In the genomic region with DNA sequence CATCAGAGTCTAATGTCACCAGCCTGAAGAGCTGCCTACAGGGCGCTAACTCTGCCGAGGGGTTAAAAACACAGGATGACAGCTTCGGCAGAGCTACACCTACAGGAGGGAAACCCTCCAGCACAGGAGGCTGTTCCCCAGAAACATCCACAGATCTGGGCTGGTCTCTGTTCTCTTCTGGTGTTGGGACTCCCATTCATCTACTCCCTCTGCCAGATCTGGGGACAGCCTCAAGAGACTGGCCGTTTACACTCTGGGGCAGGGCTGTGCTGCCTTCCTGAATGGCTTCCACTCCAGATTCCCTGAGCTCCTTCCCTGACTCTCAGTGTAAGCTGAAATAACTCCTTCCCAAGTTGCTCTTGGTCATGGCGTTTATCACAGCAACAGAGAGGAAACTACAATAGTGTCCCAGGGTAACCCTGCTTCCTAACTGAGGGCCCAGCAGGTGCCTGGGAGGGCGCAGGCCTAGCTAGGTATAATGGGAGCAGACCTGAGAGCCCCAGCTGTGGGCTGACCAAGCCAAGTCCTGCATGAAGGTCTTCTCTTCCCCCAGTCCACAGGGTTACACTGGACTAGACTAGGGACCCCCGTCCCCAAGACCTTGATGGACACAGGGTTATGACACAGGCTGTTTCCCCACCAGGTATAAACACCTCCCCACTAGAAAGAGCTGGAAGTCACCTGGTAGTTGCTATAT, we compare ENCODE assay signal across 8 mouse cellular contexts. TPM values are rescaled to one million over a fixed set of nuclear protein-coding genes. Genes with fewer than 3 reads are reported as not detected.
DNase-seq lines count a peak whose midpoint lies in the region; ATAC-seq and TF ChIP-seq lines count a peak whose summit lies in the region.

No protein-coding gene starts in this region.

- TF ChIP-seq POLR2A in cerebellum, adult 2 months (IDR thresholded peaks at IDR 0.05; ENCODE audit: borderline replicate concordance, insufficient read depth, low read length), result no peak
- TF ChIP-seq POLR2A in spleen, adult 2 months (IDR thresholded peaks at IDR 0.05; ENCODE audit: low read depth, low read length), result no peak

- H3K36me3 ChIP-seq in spleen, adult 2 months (ENCODE audit: control insufficient read depth, insufficient read depth, low read length), result peaks cover 4% of the 10 kb centered on the region; the same call in 1 of the 2 replicates
- H3K36me3 ChIP-seq in liver, embryonic 11.5 days (ENCODE audit: control insufficient read depth, insufficient read depth, low read length), result peaks cover 2% of the 10 kb centered on the region; the same call in 1 of the 2 replicates
- no peaks in the 10 kb centered on the region for H3K36me3 ChIP-seq in stomach, embryonic 16.5 days (ENCODE audit: control insufficient read depth, insufficient read depth, low read length)

- H3K27me3 ChIP-seq in cerebellum, adult 2 months (ENCODE audit: control insufficient read depth, insufficient read depth, low read length), result no peaks in the 10 kb centered on the region
- no peaks in the 10 kb centered on the region for H3K27me3 ChIP-seq in spleen, adult 2 months (ENCODE audit: control insufficient read depth, insufficient read depth, low read length)
- H3K27me3 ChIP-seq in liver, embryonic 11.5 days (replicated peaks; ENCODE audit: control insufficient read depth, insufficient read depth, low read length), result no peaks in the 10 kb centered on the region
- no peaks in the 10 kb centered on the region for H3K27me3 ChIP-seq in stomach, embryonic 16.5 days (ENCODE audit: control insufficient read depth, insufficient read depth, low read length)

- H3K9ac ChIP-seq in liver, embryonic 11.5 days (ENCODE audit: low read depth, low read length), result peak overlapping the region; percentile 53
- H3K9ac ChIP-seq in stomach, embryonic 16.5 days (ENCODE audit: low read length), result peak overlapping the region; percentile 77

- H3K27ac ChIP-seq in cerebellum, adult 2 months (ENCODE audit: insufficient read depth, low read length), result peak overlapping the region; percentile 57
- no peak overlapping the region for H3K27ac ChIP-seq in spleen, adult 2 months (ENCODE audit: insufficient read depth, low read length)
- H3K27ac ChIP-seq in liver, embryonic 11.5 days (ENCODE audit: low read depth, low read length), result peak overlapping the region; percentile 32; the same call in 1 of the 2 replicates
- H3K27ac ChIP-seq in stomach, embryonic 16.5 days (ENCODE audit: low read length), result peak overlapping the region; percentile 65

- WGBS in cerebellum, adult 2 months, result 25% methylated on average over 7 of the region's 7 CpGs
- WGBS in spleen, adult 2 months, result 36% methylated on average over 7 of the region's 7 CpGs
- 24% methylated on average over 7 of the region's 7 CpGs for WGBS in liver, embryonic 11.5 days
- 22% methylated on average over 7 of the region's 7 CpGs for WGBS in stomach, embryonic 16.5 days

- peak; percentile 37; the same call in 1 of the 2 replicates for ATAC-seq in liver, embryonic 11.5 days (replicated peaks; ENCODE audit: low FRiP score)
- ATAC-seq in stomach, embryonic 16.5 days (ENCODE audit: insufficient read depth, low FRiP score), result no peak; the same call in 1 of the 2 replicates

- peak overlapping the region; percentile 80 for H3K4me3 ChIP-seq in cerebellum, adult 2 months (replicated peaks; ENCODE audit: insufficient read depth, low read depth, low read length)
- peak overlapping the region; percentile 45; the same call in 1 of the 2 replicates for H3K4me3 ChIP-seq in spleen, adult 2 months (ENCODE audit: extremely low read depth, insufficient read depth, insufficient read length)
- H3K4me3 ChIP-seq in liver, embryonic 11.5 days (ENCODE audit: low read depth, low read length), result peak overlapping the region; percentile 52
- peak overlapping the region; percentile 61 for H3K4me3 ChIP-seq in stomach, embryonic 16.5 days (replicated peaks; ENCODE audit: low read length)

- peak overlapping the region; percentile 88 for H3K4me2 ChIP-seq in liver, embryonic 11.5 days
- peak overlapping the region; percentile 92 for H3K4me2 ChIP-seq in stomach, embryonic 16.5 days (ENCODE audit: low read depth, low read length)

- peaks cover 4% of the 10 kb centered on the region for H3K4me1 ChIP-seq in cerebellum, adult 2 months (ENCODE audit: control insufficient read depth, insufficient read depth, low read length)
- peaks cover 8% of the 10 kb centered on the region; the same call in 1 of the 2 replicates for H3K4me1 ChIP-seq in spleen, adult 2 months (ENCODE audit: control insufficient read depth, insufficient read depth, insufficient read length)
- peaks cover 32% of the 10 kb centered on the region for H3K4me1 ChIP-seq in liver, embryonic 11.5 days (replicated peaks; ENCODE audit: control insufficient read depth, insufficient read depth, low read length)
- H3K4me1 ChIP-seq in stomach, embryonic 16.5 days (ENCODE audit: control insufficient read depth, insufficient read depth, low read length), result peaks cover 43% of the 10 kb centered on the region

- no peak for TF ChIP-seq CTCF in cerebellum, adult 2 months (IDR thresholded peaks at IDR 0.05; ENCODE audit: borderline replicate concordance, insufficient read depth, low read depth, low read length)
- no peak for TF ChIP-seq CTCF in spleen, adult 2 months (IDR thresholded peaks at IDR 0.05; ENCODE audit: extremely low read depth, insufficient read depth, insufficient read length, insufficient replicate concordance)

- DNase-seq in cerebellum, adult 2 months, result no peak
- no peak for DNase-seq in cerebellum, adult 11 months
- no peak for DNase-seq in spleen, adult 2 months (ENCODE audit: low read depth in 1 of 2, low spot score in 2 of 2)
- DNase-seq in spleen, postnatal 14 days (ENCODE audit: low spot score in 2 of 2), result no peak
- DNase-seq in liver, embryonic 11.5 days (ENCODE audit: low spot score), result no peak
- no peak for DNase-seq in spleen, adult 18-20 months
- DNase-seq in frontal cortex, adult 2 months (ENCODE audit: extremely low spot score in 1 of 2, low spot score in 1 of 2), result no peak

- H3K9me3 ChIP-seq in liver, embryonic 11.5 days (ENCODE audit: control insufficient read depth, low read length), result no peaks in the 10 kb centered on the region
- H3K9me3 ChIP-seq in stomach, embryonic 16.5 days (replicated peaks; ENCODE audit: control insufficient read depth, low read length), result no peaks in the 10 kb centered on the region

RNA-seq across cellular contexts. Expression of gene Limk2, which starts 37.2 kb away (rescaled TPM):
- polyA plus RNA-seq in cerebellum, adult 2 months (2012; rRNA removed), result 201 and 206 TPM in 2 replicates
- polyA plus RNA-seq in spleen, adult 2 months (2012; rRNA removed), result 58.8 and 66.6 TPM in 2 replicates
- 37.4 and 37.7 TPM in 2 replicates for polyA plus RNA-seq in liver, embryonic 11.5 days (2014; fragmentation: Nextera tagmentation; extraction: Ambion mirVana)
- 92.6 and 109 TPM in 2 replicates for polyA plus RNA-seq in stomach, embryonic 16.5 days (2015; fragmentation: Nextera tagmentation; extraction: Ambion mirVana)
- polyA plus RNA-seq in frontal cortex, adult 2 months (2012; rRNA removed), result 179 TPM in 2 replicates

RNA-seq across cellular contexts. Expression of gene Pik3ip1, which starts 41.5 kb away (rescaled TPM):
- 68.2 and 76.1 TPM in 2 replicates for polyA plus RNA-seq in cerebellum, adult 2 months (2012; rRNA removed)
- polyA plus RNA-seq in spleen, adult 2 months (2012; rRNA removed), result 43.6 and 58.5 TPM in 2 replicates
- 3.5 and 3.8 TPM in 2 replicates for polyA plus RNA-seq in liver, embryonic 11.5 days (2014; fragmentation: Nextera tagmentation; extraction: Ambion mirVana)
- polyA plus RNA-seq in stomach, embryonic 16.5 days (2015; fragmentation: Nextera tagmentation; extraction: Ambion mirVana), result 9.4 and 11.8 TPM in 2 replicates
- polyA plus RNA-seq in frontal cortex, adult 2 months (2012; rRNA removed), result 43.9 and 45.8 TPM in 2 replicates
